Mouse (Mus musculus) adipose tissue, adult 10 weeks (tissue): ENCODE results near the gene Spryd4. TPM values are rescaled to one million over a fixed set of nuclear protein-coding genes. Genes with fewer than 3 reads are reported as not detected.

Source experiments
- polyA plus RNA-seq: library from polyadenylated mRNA; stranded (reverse); fragments of 350-450 nt; fragmentation: Illumina TruSeq; extraction: RNeasy Lipid Tissue Mini Kit (QIAGEN cat#74804); gene quantifications from one replicate; pipeline ENCODE4 v1.2.3, GENCODE M21; 2014; ENCODE audit warnings: low read depth, low replicate concordance

Gene Spryd4
- polyA plus RNA-seq = 9.3 TPM

DNA sequence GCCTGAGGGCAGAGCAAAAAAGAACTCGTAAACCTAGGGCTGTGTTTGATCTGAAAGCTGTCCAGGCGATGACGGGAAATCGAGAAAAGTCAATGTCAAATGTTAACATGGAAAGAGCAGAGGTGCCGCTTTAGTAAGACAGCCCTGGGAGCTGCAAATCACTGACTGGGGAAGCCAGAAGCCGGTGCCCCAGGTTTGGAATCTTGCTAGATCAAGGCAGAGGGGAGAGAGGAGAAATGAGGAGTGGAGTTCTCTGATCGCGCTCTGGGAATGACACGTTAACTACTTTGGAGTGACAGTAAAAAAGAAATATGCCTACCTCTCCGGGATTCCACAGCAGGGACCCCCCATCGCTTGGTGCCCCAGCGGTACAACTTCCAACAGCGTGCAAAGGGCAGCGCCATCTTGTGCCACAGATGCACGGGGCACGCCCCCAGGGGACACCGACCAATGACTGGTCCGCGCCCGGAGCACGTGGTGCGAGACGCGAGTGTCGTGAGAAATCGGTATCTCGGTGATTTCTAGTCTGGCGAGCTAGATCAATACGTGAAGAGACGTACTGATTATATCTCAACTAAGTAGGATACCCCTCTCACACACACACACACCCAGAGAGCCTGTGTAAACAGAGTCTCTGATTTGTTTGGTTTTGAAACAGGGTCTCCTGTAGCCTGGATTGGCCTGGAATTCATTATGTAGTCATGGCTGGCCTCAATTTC, at the start of gene Spryd4:
Gene Spryd4 (minus strand): TSS at position 418 of the 719 bp plus-strand sequence.

GRCm38 (mm10) chr10:128253677-128254255, 42.2 kb upstream of the Spryd4 start, which contains the start of gene Apon:
Gene Apon, plus strand, starts transcription at chr10:128254096.

DNA sequence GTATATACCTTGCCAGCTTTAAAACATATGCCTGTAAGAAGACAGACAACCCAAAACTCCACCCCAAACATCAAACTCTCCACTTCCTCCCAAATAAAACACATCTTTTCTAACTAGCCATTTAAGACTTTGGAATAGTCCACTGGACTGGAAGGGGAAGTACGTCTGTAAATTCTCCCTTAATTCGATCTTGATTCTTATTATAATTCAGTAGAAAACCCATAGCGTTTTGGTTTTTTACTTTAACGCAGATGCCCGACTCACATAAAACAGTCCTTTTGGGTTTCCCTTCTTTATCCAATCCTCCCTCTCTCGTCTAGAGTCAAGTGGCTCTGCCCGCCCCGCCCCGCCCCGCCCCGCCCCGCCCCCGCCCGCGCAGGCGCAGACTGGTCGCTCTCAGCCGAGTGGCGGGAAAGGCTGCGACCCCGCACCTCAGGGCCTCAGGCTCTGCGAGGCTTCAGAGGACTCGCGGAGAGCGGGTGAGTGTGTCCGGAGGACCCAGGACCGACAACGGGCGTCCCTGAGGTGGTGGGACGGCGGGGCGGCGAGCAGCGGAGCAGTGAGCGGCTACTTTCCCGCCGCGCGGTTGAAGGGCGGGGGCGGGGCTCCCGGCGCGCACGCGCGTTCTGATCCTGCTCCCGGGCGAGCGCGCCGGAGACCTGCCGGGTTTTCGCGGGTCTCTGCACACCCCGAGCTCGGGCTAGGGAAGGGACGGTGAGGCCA, 20.3 kb upstream of the Spryd4 start, which contains the start of gene Timeless:
Gene Timeless (plus strand): TSS at position 369 of the 723 bp plus-strand sequence.

GRCm38 (mm10) chr10:128225538-128225937, 13.9 kb upstream of the Spryd4 start, which contains the start of gene Mip:
Gene Mip, plus strand, starts transcription at chr10:128225838.

GRCm38 (mm10) chr10:128194024-128194550, 17.5 kb downstream of the Spryd4 start, which contains the start of gene Gls2:
Gene Gls2, plus strand, starts transcription at chr10:128194457.

GRCm38 (mm10) chr10:128179989-128180388, 31.6 kb downstream of the Spryd4 start, which contains the start of gene Rbms2:
Gene Rbms2, minus strand, starts transcription at chr10:128180297.

Other genes starting within 250 kb of the Spryd4 start
- gene Hsd17b6, start 204.2 kb downstream of the Spryd4 start, polyA plus RNA-seq = not detected
- 7.3 TPM for gene Prim1, start 196.6 kb downstream of the Spryd4 start, polyA plus RNA-seq
- 744 TPM for gene Naca, start 176.2 kb downstream of the Spryd4 start, polyA plus RNA-seq
- 84.8 TPM for gene Ptges3, start 152.9 kb downstream of the Spryd4 start, polyA plus RNA-seq
- 972 TPM for gene Atp5b, start 128.5 kb downstream of the Spryd4 start, polyA plus RNA-seq
- 33.2 TPM for gene Baz2a, start 120.2 kb downstream of the Spryd4 start, polyA plus RNA-seq
- gene Rbms2, start 31.5 kb downstream of the Spryd4 start, polyA plus RNA-seq = 87.6 TPM
- 0.81 TPM for gene Gls2, start 17.4 kb downstream of the Spryd4 start, polyA plus RNA-seq
- gene Mip, start 14.0 kb upstream of the Spryd4 start, polyA plus RNA-seq = not detected
- 5.1 TPM for gene Timeless, start 20.3 kb upstream of the Spryd4 start, polyA plus RNA-seq
- gene Apon, start 42.3 kb upstream of the Spryd4 start, polyA plus RNA-seq = not detected
- gene Apof, start 56.9 kb upstream of the Spryd4 start, polyA plus RNA-seq = not detected
- gene Stat2, start 58.8 kb upstream of the Spryd4 start, polyA plus RNA-seq = 29.3 TPM
- gene Il23a, start 86.9 kb upstream of the Spryd4 start, polyA plus RNA-seq = 0.52 TPM
- 18.7 TPM for gene Pan2, start 91.5 kb upstream of the Spryd4 start, polyA plus RNA-seq
- 146 TPM for gene Cnpy2, start 110.7 kb upstream of the Spryd4 start, polyA plus RNA-seq
- gene Cs, start 125.9 kb upstream of the Spryd4 start, polyA plus RNA-seq = 162 TPM
- gene Coq10a, start 157.2 kb upstream of the Spryd4 start, polyA plus RNA-seq = 39.7 TPM
- 26.0 TPM for gene Ankrd52, start 165.3 kb upstream of the Spryd4 start, polyA plus RNA-seq
- 0.30 TPM for gene Slc39a5, start 189.4 kb upstream of the Spryd4 start, polyA plus RNA-seq
- gene Nabp2, start 199.7 kb upstream of the Spryd4 start, polyA plus RNA-seq = 47.3 TPM
- gene Rnf41, start 199.8 kb upstream of the Spryd4 start, polyA plus RNA-seq = 33.2 TPM
- 105 TPM for gene Smarcc2, start 247.4 kb upstream of the Spryd4 start, polyA plus RNA-seq